Mouse (Mus musculus): Measurements from ENCODE around the gene Tmem131l. TPM values are rescaled to one million over a fixed set of nuclear protein-coding genes. Genes with fewer than 3 reads are reported as not detected.
A peak's percentile ranks its signal among the peaks of the same experiment; 100 is the strongest.

Gene Tmem131l
- total RNA-seq, 2 experiments from 2014 or later = 59.8 to 60.5 TPM

GRCm38 (mm10) chr3:84059261-84059660 is 19.3 kb upstream of the Tmem131l start:
- DNase-seq (ENCODE audit: low spot score in 2 of 2) = no peak

GRCm38 (mm10) chr3:84048729-84049175 is 8.8 kb upstream of the Tmem131l start:
- DNase-seq (ENCODE audit: low spot score in 2 of 2) = peak in 1 of 2 experiments; percentile 65

- no peak for DNase-seq (ENCODE audit: low spot score in 2 of 2)
These were observed 6.2 kb upstream of the Tmem131l start for GRCm38 (mm10) chr3:84046206-84046605.

- no peak for DNase-seq (ENCODE audit: low spot score in 2 of 2)
These were observed 1.8 kb upstream of the Tmem131l start for GRCm38 (mm10) chr3:84041739-84042138.

- DNase-seq (ENCODE audit: low spot score in 2 of 2) = peak in 1 of 2 experiments; percentile 37
These were observed 604 bp upstream of the Tmem131l start for GRCm38 (mm10) chr3:84040476-84041082.

GRCm38 (mm10) chr3:84038981-84039645 is 862 bp downstream of the Tmem131l start:
- peak; percentile 30 to 47 for DNase-seq (ENCODE audit: low spot score in 2 of 2)

GRCm38 (mm10) chr3:84038126-84038525 is 1.8 kb downstream of the Tmem131l start:
- no peak for DNase-seq (ENCODE audit: low spot score in 2 of 2)

GRCm38 (mm10) chr3:84037536-84037935 is 2.4 kb downstream of the Tmem131l start:
- DNase-seq (ENCODE audit: low spot score in 2 of 2) = no peak

- DNase-seq (ENCODE audit: low spot score in 2 of 2) = no peak
These were observed 3.1 kb downstream of the Tmem131l start for GRCm38 (mm10) chr3:84036866-84037265.

GRCm38 (mm10) chr3:84035728-84036364 is 4.1 kb downstream of the Tmem131l start:
- no peak for DNase-seq (ENCODE audit: low spot score in 2 of 2)

- no peak for DNase-seq (ENCODE audit: low spot score in 2 of 2)
These were observed 5.7 kb downstream of the Tmem131l start for GRCm38 (mm10) chr3:84034115-84034780.

- DNase-seq (ENCODE audit: low spot score in 2 of 2) = no peak
These were observed 6.8 kb downstream of the Tmem131l start for GRCm38 (mm10) chr3:84032933-84033730.

GRCm38 (mm10) chr3:84032419-84032818 is 7.6 kb downstream of the Tmem131l start:
- DNase-seq (ENCODE audit: low spot score in 2 of 2) = no peak

- no peak for DNase-seq (ENCODE audit: low spot score in 2 of 2)
These were observed 8.8 kb downstream of the Tmem131l start for GRCm38 (mm10) chr3:84031216-84031615.

- DNase-seq (ENCODE audit: low spot score in 2 of 2) = no peak
These were observed 11.0 kb downstream of the Tmem131l start for GRCm38 (mm10) chr3:84028968-84029367.

GRCm38 (mm10) chr3:84027691-84028159 is 12.2 kb downstream of the Tmem131l start:
- DNase-seq (ENCODE audit: low spot score in 2 of 2) = no peak

- no peak for DNase-seq (ENCODE audit: low spot score in 2 of 2)
These were observed 15.4 kb downstream of the Tmem131l start for GRCm38 (mm10) chr3:84024512-84025072.

- peak in 1 of 2 experiments; percentile 27 for DNase-seq (ENCODE audit: low spot score in 2 of 2)
These were observed 17.3 kb downstream of the Tmem131l start for GRCm38 (mm10) chr3:84022723-84023122.

GRCm38 (mm10) chr3:84022201-84022584 is 17.8 kb downstream of the Tmem131l start:
- DNase-seq (ENCODE audit: low spot score in 2 of 2) = no peak
